In the genomic region with DNA sequence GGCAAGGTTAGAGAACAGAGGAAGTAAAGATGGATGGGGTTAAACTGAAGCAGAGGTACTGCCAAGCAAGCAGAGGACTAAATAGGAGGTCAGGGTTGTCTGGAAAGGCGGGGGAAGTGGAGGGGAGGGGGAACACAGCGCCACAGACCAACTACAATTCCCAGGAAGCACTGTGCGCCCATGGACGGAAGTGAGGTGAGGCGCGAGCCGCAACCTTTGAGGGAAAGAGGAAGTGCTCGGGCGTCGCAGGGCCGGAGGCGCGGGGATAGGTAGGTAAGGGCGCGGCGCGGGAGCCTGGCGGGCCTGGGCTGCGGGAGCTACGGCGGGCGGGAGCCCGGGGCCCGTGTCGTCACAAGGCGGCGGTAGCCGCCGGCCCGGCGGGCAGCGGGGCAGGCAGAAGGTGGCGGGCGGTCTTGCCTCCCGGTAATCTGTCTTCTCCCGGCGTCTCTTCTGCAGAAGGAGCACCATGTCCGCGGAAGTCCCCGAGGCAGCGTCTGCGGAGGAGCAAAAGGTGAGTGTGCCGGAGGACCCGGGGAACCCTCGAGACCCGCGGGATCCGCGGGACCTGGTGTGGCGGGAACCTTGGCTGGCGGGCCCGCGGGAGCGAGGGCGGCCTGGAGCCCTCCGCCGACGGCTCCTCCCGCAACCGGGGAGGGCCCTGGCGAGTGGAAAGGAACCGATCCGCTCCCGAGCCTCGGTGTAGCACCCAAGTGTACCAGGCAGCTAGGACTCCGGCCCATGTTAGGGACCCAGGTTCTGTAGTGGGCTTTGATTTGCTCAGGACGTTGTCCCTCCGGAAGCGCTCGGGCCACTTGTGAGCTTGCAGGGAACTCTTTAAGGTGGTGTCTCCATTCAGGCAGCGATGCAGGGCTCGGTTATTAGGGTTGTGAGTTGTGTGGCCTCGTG, we compare ENCODE assay signal across 8 mouse cellular contexts. TPM values are rescaled to one million over a fixed set of nuclear protein-coding genes. Genes with fewer than 3 reads are reported as not detected.
DNase-seq lines count a peak whose midpoint lies in the region; ATAC-seq and TF ChIP-seq lines count a peak whose summit lies in the region.

Gene Arpp19 (plus strand): TSS at position 164 of the 906 bp plus-strand sequence.

- DNase-seq in A20 (ENCODE audit: low read depth, low spot score) = peak; percentile 91
- DNase-seq in heart, embryonic 10.5 days (ENCODE audit: low spot score) = peak; percentile 94
- peak; percentile 84 for DNase-seq in liver
- peak; percentile 73 to 88 for DNase-seq in spleen, postnatal 4 days (ENCODE audit: low spot score in 2 of 2)

- ATAC-seq in kidney, embryonic 15.5 days (replicated peaks; ENCODE audit: low FRiP score) = peak; percentile 95
- ATAC-seq in monocyte, adult 5-6 weeks (replicated peaks; ENCODE audit: insufficient number of reproducible peaks, low FRiP score, low TSS enrichment, poor library complexity, severe bottlenecking) = peak; percentile 93

- H3K36me3 ChIP-seq in heart, embryonic 10.5 days = 0 out of 2 replicates have a peak, but pooled peaks cover under 1% of the 10 kb centered on the region
- no peaks in the 10 kb centered on the region for H3K36me3 ChIP-seq in kidney, embryonic 15.5 days

- no peak for TF ChIP-seq POLR2A in bone marrow macrophage, adult 2 months (IDR thresholded peaks at IDR 0.05; ENCODE audit: borderline replicate concordance, low read depth, low read length)
- TF ChIP-seq POLR2A in embryonic fibroblast, embryonic 13.5 days (IDR thresholded peaks at IDR 0.05; ENCODE audit: low read depth, low read length) = peak; percentile 72

- H3K4me1 ChIP-seq in bone marrow macrophage, adult 2 months (ENCODE audit: control insufficient read depth, insufficient read depth, low read length) = peaks cover 14% of the 10 kb centered on the region
- 0 out of 2 replicates have a peak, but pooled peaks cover 3% of the 10 kb centered on the region for H3K4me1 ChIP-seq in embryonic fibroblast, embryonic 13.5 days (ENCODE audit: control insufficient read depth, insufficient read depth, low read length)
- peaks cover 13% of the 10 kb centered on the region; the same call in 1 of the 2 replicates for H3K4me1 ChIP-seq in heart, embryonic 10.5 days
- H3K4me1 ChIP-seq in kidney, embryonic 15.5 days = peaks cover 12% of the 10 kb centered on the region

- H3K9me3 ChIP-seq in heart, embryonic 10.5 days = no peaks in the 10 kb centered on the region
- no peaks in the 10 kb centered on the region for H3K9me3 ChIP-seq in kidney, embryonic 15.5 days (replicated peaks)

- H3K27ac ChIP-seq in bone marrow macrophage, adult 2 months (ENCODE audit: insufficient read depth, low read depth, low read length) = peak within 1 kb of the TSS; percentile 18; the same call in 1 of the 2 replicates
- no peak within 1 kb of the TSS for H3K27ac ChIP-seq in embryonic fibroblast, embryonic 13.5 days (ENCODE audit: insufficient read depth, low read length)
- H3K27ac ChIP-seq in heart, embryonic 10.5 days = peak within 1 kb of the TSS; percentile 96
- H3K27ac ChIP-seq in kidney, embryonic 15.5 days = peak within 1 kb of the TSS; percentile 83

- H3K27me3 ChIP-seq in heart, embryonic 10.5 days (ENCODE audit: insufficient read depth, poor library complexity, severe bottlenecking) = no peaks in the 10 kb centered on the region
- no peaks in the 10 kb centered on the region for H3K27me3 ChIP-seq in kidney, embryonic 15.5 days

- peak within 1 kb of the TSS; percentile 100 for H3K4me3 ChIP-seq in bone marrow macrophage, adult 2 months (ENCODE audit: insufficient read depth, low read length)
- H3K4me3 ChIP-seq in embryonic fibroblast, embryonic 13.5 days (ENCODE audit: insufficient read depth, low read length) = peak within 1 kb of the TSS; percentile 84
- H3K4me3 ChIP-seq in heart, embryonic 10.5 days = peak within 1 kb of the TSS; percentile 98
- peak within 1 kb of the TSS; percentile 98 for H3K4me3 ChIP-seq in kidney, embryonic 15.5 days (replicated peaks)

- TF ChIP-seq CTCF in bone marrow macrophage, adult 2 months (IDR thresholded peaks at IDR 0.05; ENCODE audit: low read depth, low read length) = no peak
- TF ChIP-seq CTCF in embryonic fibroblast, embryonic 13.5 days (IDR thresholded peaks at IDR 0.05; ENCODE audit: borderline replicate concordance, insufficient read depth, low read length) = no peak

- H3K9ac ChIP-seq in kidney, embryonic 15.5 days = peak within 1 kb of the TSS; percentile 92

- under 1% methylated on average over 67 of the region's 73 CpGs for WGBS in heart, embryonic 10.5 days
- under 1% methylated on average over 72 of the region's 73 CpGs for WGBS in kidney, embryonic 15.5 days

- H3K4me2 ChIP-seq in kidney, embryonic 15.5 days = peak within 1 kb of the TSS; percentile 58

RNA-seq across cellular contexts. Expression of gene Arpp19, which starts in this region (rescaled TPM):
- 176 and 183 TPM in 2 replicates for polyA plus RNA-seq in bone marrow macrophage, adult 2 months (2012; ENCODE audit: insufficient read depth, insufficient read length, missing spikeins)
- polyA plus RNA-seq in embryonic fibroblast, embryonic 13.5 days (2011; ENCODE audit: insufficient read length, low read depth, missing spikeins) = 220 and 227 TPM in 2 replicates
- 280 and 320 TPM in 2 replicates for polyA plus RNA-seq in heart, embryonic 10.5 days (2016; fragmentation: Nextera tagmentation; extraction: Ambion mirVana)
- polyA plus RNA-seq in kidney, embryonic 15.5 days (2015; fragmentation: Nextera tagmentation; extraction: Ambion mirVana) = 283 and 322 TPM in 2 replicates
- 173 to 274 TPM (median 187 TPM) in 3 replicates for total RNA-seq in monocyte, adult 5-6 weeks (2017)
